Mouse (Mus musculus): ENCODE data around the gene Etnk1.

Etnk1 gene

GRCm38 (mm10) chr6:143216221-143216620, 49.2 kb downstream of the Etnk1 start:
- no peak for DNase-seq (ENCODE audit: low spot score)

GRCm38 (mm10) chr6:143219347-143219746, 52.3 kb downstream of the Etnk1 start:
- DNase-seq (ENCODE audit: low spot score) = no peak

GRCm38 (mm10) chr6:143221245-143221644, 54.2 kb downstream of the Etnk1 start:
- no peak for DNase-seq (ENCODE audit: low spot score)

- DNase-seq (ENCODE audit: low spot score) = no peak
Observed at GRCm38 (mm10) chr6:143224057-143224456, 57.0 kb downstream of the Etnk1 start.

- DNase-seq (ENCODE audit: low spot score) = no peak
Observed at GRCm38 (mm10) chr6:143224885-143225284, 57.9 kb downstream of the Etnk1 start.

- no peak for DNase-seq (ENCODE audit: low spot score)
Observed at GRCm38 (mm10) chr6:143228696-143229095, 61.7 kb downstream of the Etnk1 start.

GRCm38 (mm10) chr6:143229906-143230305, 62.9 kb downstream of the Etnk1 start:
- no peak for DNase-seq (ENCODE audit: low spot score)

- no peak for DNase-seq (ENCODE audit: low spot score)
Observed at GRCm38 (mm10) chr6:143230888-143231287, 63.9 kb downstream of the Etnk1 start.

GRCm38 (mm10) chr6:143232718-143233117, 65.7 kb downstream of the Etnk1 start:
- no peak for DNase-seq (ENCODE audit: low spot score)

- DNase-seq (ENCODE audit: low spot score) = no peak
Observed at GRCm38 (mm10) chr6:143234868-143235267, 67.8 kb downstream of the Etnk1 start.

- no peak for DNase-seq (ENCODE audit: low spot score)
Observed at GRCm38 (mm10) chr6:143239362-143240074, 72.5 kb downstream of the Etnk1 start.

- DNase-seq (ENCODE audit: low spot score) = no peak
Observed at GRCm38 (mm10) chr6:143243191-143243590, 76.2 kb downstream of the Etnk1 start.

- no peak for DNase-seq (ENCODE audit: low spot score)
Observed at GRCm38 (mm10) chr6:143257921-143258320, 90.9 kb downstream of the Etnk1 start.

- no peak for DNase-seq (ENCODE audit: low spot score)
Observed at GRCm38 (mm10) chr6:143259169-143259629, 92.2 kb downstream of the Etnk1 start.

- DNase-seq (ENCODE audit: low spot score) = no peak
Observed at GRCm38 (mm10) chr6:143259870-143260559, 93.0 kb downstream of the Etnk1 start.

GRCm38 (mm10) chr6:143260560-143261288, 93.7 kb downstream of the Etnk1 start:
- no peak for DNase-seq (ENCODE audit: low spot score)

GRCm38 (mm10) chr6:143261289-143261665, 94.3 kb downstream of the Etnk1 start:
- no peak for DNase-seq (ENCODE audit: low spot score)

- DNase-seq (ENCODE audit: low spot score) = no peak
Observed at GRCm38 (mm10) chr6:143265482-143265881, 98.5 kb downstream of the Etnk1 start.

GRCm38 (mm10) chr6:143279222-143279621, 112.2 kb downstream of the Etnk1 start:
- DNase-seq (ENCODE audit: low spot score) = no peak
